Mouse (Mus musculus) hindbrain, embryonic 16.5 days (tissue): Measurements from ENCODE around the gene Cerk. TPM values are rescaled to one million over a fixed set of nuclear protein-coding genes. Genes with fewer than 3 reads are reported as not detected.

Experiments
- ATAC-seq: fragments of 200-750 bp; cut with Nextera tagmentation; 2 replicates; pipeline ENCODE4 v1.8.0; 2017; ENCODE audit warnings: moderate TSS enrichment, moderate library complexity
- H3K27ac ChIP-seq: fragments of 300-500 bp; sonication (generic); 2 replicates; pipeline ENCODE4 v1.5.1; 2014; ENCODE audit warnings: low read depth, mild to moderate bottlenecking, control low read depth, low read length, moderate library complexity
- H3K27me3 ChIP-seq: fragments of 300-500 bp; sonication (generic); replicated peaks from 2 replicates; pipeline ENCODE4 v1.6.1; 2014; ENCODE audit warnings: low read length; ENCODE audit not compliant: control insufficient read depth, insufficient read depth
- H3K36me3 ChIP-seq: fragments of 300-500 bp; sonication (generic); 2 replicates; pipeline ENCODE4 v1.6.1; 2014; ENCODE audit warnings: mild to moderate bottlenecking, low read length, moderate library complexity, mixed read lengths; ENCODE audit not compliant: control insufficient read depth, insufficient read depth
- H3K4me1 ChIP-seq: fragments of 300-500 bp; sonication (generic); 2 replicates; pipeline ENCODE4 v1.6.1; 2014; ENCODE audit warnings: low read depth, low read length; ENCODE audit not compliant: control insufficient read depth, insufficient read depth
- H3K4me2 ChIP-seq: fragments of 300-500 bp; sonication (generic); 2 replicates; pipeline ENCODE4 v1.6.1; 2014; ENCODE audit warnings: mild to moderate bottlenecking, low read length, control low read depth, moderate library complexity
- H3K4me3 ChIP-seq: fragments of 300-500 bp; sonication (generic); 2 replicates; pipeline ENCODE4 v1.5.1; 2014; ENCODE audit warnings: mild to moderate bottlenecking, low read length, control low read depth, moderate library complexity
- H3K9ac ChIP-seq: fragments of 300-500 bp; sonication (generic); 2 replicates; pipeline ENCODE4 v1.6.1; 2014; ENCODE audit warnings: low read depth, mild to moderate bottlenecking, control low read depth, low read length, moderate library complexity
- H3K9me3 ChIP-seq: fragments of 300-500 bp; sonication (generic); 2 replicates; pipeline ENCODE4 v1.6.1; 2014; ENCODE audit warnings: mild to moderate bottlenecking, low read length, moderate library complexity; ENCODE audit not compliant: control insufficient read depth
- WGBS: fragments of 180-500 bp; shearing (Covaris S2); extraction: QIAGEN DNeasy Blood & Tissue Kit; methylation state at CpG from one replicate; pipeline ENCODE4 v1.1.7; 2014; 5-methylcytosine and 5-hydroxymethylcytosine counted together
- polyA plus RNA-seq: library from polyadenylated mRNA; unstranded; fragments of >200 nt; fragmentation: Nextera tagmentation; extraction: Ambion mirVana; gene quantifications from 2 replicates; pipeline ENCODE4 v1.2.1, GENCODE M21; 2015

The Cerk gene
- polyA plus RNA-seq, 1 experiment from 2014 or later: 25.3 TPM

DNA sequence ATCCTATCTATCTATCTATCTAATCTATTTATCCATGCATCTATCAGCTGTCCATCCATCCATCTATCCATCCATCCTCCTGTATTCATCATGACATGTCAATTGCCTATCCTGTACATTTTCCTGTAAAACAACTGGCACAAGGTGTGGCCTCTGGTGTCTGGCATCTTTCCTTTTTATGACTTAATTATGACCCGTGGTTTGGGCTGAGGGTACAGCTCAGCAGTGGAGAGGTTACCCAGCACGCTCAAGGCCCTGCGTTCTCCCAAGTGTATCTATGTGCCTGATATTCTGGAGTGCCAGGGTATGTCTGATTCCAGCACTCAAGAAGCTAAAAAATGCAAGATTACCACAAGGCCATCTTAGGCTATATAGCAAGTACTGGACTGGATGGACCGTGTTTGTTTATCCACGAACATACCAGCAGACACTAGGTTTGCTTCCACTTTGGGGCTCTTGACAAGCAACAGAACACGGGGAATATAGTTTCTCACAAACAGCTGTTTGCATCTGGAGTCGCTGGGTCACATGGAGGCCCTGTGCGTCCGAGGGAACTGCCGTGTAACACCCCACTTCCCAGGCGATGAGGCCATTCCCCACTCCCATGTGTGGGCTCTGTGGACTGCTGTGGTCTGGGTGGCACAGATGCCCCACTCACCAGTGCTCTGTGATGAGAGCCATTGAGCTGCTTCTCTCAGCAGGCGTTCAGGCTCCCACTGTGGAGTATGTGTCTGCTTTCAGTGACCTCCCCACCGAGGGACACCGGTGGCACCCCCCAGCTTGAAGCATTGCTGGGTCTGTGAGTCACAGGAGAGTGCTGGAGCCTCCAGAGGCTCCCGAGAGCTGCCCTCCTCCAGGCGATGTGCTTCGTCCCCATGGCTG is 90.0 kb downstream of the Cerk start:
- no peak overlapping the region for H3K27ac ChIP-seq
- H3K27me3 ChIP-seq: no peaks in the 10 kb centered on the region
- H3K9me3 ChIP-seq: no peaks in the 10 kb centered on the region
- no peak overlapping the region for H3K4me2 ChIP-seq
- H3K4me1 ChIP-seq: no peaks in the 10 kb centered on the region; the same call in 1 of the 2 replicates
- H3K36me3 ChIP-seq: peaks cover 3% of the 10 kb centered on the region; the same call in 1 of the 2 replicates
- no peak overlapping the region for H3K9ac ChIP-seq
- H3K4me3 ChIP-seq: no peak overlapping the region
- ATAC-seq: no peak
- 91% methylated on average over 17 of the region's 17 CpGs for WGBS

DNA sequence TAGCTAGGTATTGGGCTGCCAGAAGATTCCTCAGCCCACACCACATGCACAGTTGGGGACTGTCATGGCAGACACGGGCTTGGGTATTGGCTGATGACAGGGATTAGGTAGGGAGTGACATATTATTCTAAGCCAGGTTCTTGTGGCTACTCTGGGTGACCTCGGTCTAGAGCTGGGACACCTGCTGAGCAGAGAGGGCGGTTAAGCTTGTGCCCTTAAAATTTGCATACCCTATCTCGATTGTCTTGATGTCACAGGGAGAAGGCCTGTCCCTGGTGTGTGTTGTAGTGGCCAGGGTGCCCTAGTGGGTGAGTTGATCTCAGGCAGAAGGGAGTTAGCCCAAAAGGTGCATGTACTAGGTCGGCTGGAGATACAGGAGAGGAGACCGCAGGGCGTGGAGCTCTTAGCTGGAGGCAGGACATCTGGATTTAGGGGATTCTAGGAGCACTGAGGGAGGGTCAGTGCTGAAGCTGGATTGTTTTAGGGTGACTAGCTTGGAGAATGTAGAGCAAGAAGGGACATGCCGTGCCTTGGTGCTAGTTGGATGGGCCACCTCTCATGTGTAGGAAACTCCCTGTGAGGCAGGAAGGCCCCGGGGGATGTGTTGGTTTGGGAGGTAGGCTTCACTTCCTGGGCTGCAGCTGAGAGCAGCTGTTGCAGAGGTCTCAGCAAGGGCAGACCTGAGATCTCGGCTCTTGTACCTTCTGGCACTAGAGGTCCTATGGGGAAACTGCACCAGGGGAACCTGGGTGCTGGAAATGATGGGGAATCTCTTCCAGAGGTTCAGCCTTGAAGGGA is 91.4 kb downstream of the Cerk start:
- no peak for ATAC-seq
- Histone ChIP-seq H3K27ac (no peak overlapping the region), H3K9ac (no peak overlapping the region), H3K36me3 (peaks cover 3% of the 10 kb centered on the region; the same call in 1 of the 2 replicates), H3K9me3 (no peaks in the 10 kb centered on the region), H3K4me3 (no peak overlapping the region), H3K4me1 (peaks cover 13% of the 10 kb centered on the region), H3K4me2 (no peak overlapping the region), H3K27me3 (no peaks in the 10 kb centered on the region)
- 86% methylated on average over 10 of the region's 10 CpGs for WGBS

DNA sequence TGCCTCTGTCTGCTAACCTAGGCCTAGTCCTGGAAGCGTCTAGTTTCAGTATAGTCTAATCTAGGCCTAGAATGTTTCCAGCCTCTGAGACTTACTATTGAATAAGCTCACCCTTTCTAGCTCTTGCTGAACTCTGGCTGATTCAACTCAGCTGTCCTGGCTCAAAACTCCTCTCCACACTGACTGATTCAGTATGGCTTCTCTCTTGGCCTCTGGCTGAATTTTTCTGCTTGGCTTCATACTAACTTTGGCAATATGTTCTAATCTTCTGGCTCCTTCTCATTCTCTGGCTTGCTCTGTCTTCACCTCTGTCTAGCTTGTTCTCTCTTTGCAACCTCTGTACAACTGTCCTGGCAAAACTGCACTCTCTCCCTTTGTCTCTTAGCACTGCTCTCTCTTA is 92.7 kb downstream of the Cerk start:
- Histone ChIP-seq H3K4me2 (no peak overlapping the region), H3K9me3 (no peaks in the 10 kb centered on the region), H3K4me3 (no peak overlapping the region), H3K36me3 (peaks cover 3% of the 10 kb centered on the region; the same call in 1 of the 2 replicates), H3K27ac (no peak overlapping the region), H3K9ac (no peak overlapping the region), H3K4me1 (peaks cover 19% of the 10 kb centered on the region), H3K27me3 (no peaks in the 10 kb centered on the region)
- 92% methylated on average over 1 of the region's 1 CpGs for WGBS
- no peak for ATAC-seq

DNA sequence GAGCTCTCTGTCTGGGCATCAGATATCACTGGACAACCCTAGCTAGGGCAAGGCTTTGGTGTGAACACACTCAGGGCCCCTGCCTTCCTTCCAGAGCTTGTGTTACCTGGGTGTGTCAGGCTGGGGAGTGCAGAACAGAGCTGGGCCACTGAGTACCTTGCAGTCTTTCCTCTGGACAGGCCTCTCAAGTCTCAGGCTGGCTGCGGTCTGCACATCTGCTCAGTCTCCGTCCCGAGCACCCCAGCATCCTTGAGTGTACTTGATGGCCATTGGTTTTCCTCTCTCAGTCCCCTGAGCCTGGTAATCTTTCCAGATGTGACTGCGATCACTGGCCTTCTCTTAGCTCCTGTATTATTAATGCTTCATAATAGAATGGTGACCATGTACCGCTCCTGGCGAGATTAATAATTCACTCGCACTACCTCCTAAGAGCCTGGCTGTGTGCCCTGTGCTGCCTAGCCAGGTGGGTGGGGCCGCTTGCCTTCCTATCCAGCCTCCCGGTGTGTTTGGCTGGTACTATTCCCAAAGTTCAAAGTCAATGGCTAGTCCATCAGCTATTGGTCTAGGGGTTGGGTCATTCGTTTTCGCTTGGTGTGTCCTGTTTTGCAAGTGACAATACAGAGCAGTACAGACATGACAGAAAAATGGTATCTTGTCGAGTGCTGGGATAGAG is 93.8 kb downstream of the Cerk start:
- WGBS: 78% methylated on average over 12 of the region's 12 CpGs
- H3K36me3 ChIP-seq: peaks cover 3% of the 10 kb centered on the region; the same call in 1 of the 2 replicates
- no peak for ATAC-seq
- H3K4me2 ChIP-seq: no peak overlapping the region
- H3K27me3 ChIP-seq: no peaks in the 10 kb centered on the region
- no peak overlapping the region for H3K4me3 ChIP-seq
- no peak overlapping the region for H3K9ac ChIP-seq
- peaks cover 30% of the 10 kb centered on the region for H3K4me1 ChIP-seq
- no peaks in the 10 kb centered on the region for H3K9me3 ChIP-seq
- H3K27ac ChIP-seq: no peak overlapping the region

DNA sequence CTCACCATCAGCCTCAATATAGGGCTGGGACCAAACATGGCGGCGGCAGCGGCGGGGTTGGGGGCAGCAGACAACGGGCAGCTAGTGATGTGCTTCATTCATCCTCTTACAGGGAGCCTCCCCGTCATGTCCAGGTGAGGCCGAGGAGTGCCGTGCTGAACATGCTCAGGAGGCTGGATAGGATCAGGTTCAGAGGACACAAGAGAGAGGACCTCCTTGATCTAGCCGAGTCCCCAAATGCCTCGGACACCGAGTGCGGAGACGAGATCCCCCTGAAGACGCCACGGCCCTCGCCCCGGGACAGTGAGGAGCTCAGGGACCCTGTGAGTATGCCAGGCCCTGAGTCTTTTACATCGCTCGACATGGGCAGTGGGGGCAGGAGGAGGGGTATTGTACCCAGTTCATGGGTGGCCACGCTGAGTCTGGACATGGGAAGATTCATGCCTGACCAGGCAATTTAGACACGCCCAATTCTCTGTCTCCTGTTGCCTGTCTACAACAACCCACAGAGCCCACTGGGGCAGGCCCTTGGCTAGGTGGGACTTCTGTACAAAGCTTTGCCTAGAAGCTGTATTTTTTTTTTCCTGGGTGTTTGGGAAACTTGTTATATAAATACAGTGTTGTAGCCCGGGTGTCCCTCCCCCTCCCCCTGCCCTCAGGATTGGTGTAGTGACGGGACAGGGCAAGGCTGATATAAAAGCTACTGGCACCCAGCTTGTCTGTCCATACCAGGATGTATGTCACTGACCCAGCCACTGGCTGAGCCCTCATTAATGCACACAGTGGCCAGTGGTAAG is 94.5 kb downstream of the Cerk start:
- Histone ChIP-seq H3K36me3 (peaks cover 3% of the 10 kb centered on the region; the same call in 1 of the 2 replicates), H3K4me3 (no peak overlapping the region), H3K9ac (no peak overlapping the region), H3K9me3 (no peaks in the 10 kb centered on the region), H3K4me1 (peaks cover 37% of the 10 kb centered on the region), H3K27ac (no peak overlapping the region), H3K4me2 (no peak overlapping the region), H3K27me3 (no peaks in the 10 kb centered on the region)
- ATAC-seq: no peak
- WGBS: 90% methylated on average over 23 of the region's 23 CpGs

DNA sequence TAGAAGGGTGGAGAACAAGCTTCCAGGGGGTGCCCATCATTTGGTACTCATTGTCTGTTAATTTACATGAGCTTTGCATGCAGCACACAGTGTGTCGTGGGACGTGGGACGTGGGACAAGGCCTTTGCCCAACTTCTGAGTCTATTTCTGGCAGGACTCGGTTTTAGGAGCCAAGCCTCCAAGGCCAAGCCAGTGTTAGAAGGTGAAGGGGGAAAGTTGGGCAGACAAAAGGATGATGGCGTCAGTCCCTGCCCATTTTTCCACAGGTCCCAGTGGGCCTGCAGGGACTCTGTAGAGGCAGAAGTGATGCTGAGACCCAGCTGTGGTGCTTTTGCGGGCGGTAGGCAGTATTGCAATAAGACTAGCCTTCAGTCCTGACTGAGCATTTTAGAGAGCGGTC is 95.4 kb downstream of the Cerk start:
- H3K36me3 ChIP-seq: peaks cover 3% of the 10 kb centered on the region; the same call in 1 of the 2 replicates
- ATAC-seq: no peak
- no peaks in the 10 kb centered on the region for H3K27me3 ChIP-seq
- no peak overlapping the region for H3K4me2 ChIP-seq
- no peak overlapping the region for H3K9ac ChIP-seq
- H3K4me1 ChIP-seq: peaks cover 44% of the 10 kb centered on the region
- no peak overlapping the region for H3K4me3 ChIP-seq
- WGBS: 80% methylated on average over 8 of the region's 8 CpGs
- H3K27ac ChIP-seq: peak overlapping the region; percentile 55
- no peaks in the 10 kb centered on the region for H3K9me3 ChIP-seq

DNA sequence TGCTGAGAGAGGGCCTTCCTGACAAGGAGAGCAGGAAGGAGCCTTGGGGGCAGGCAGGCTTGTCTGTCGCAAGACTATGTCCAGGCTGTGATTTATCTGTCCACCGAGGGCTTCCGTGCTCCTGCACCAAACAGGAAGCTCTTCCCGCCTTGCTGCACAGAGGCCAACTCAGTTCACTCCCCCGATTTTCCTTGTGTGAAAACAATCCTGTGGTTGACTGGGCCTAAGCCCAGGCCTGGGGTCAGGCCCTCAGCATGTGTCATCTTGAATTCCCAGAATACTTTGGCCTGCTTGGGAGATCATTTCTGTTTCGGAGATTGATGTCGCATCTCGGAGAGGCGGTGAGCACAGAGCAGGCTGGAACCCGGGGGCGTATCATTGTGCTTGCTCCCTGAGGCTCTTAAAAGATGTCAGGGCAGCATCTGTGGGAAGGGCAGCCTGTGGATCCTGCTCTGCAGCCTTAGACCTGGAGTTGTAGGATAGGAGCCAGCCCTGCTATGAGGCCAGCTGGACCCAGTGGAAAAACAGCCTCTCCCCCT is 95.9 kb downstream of the Cerk start:
- H3K27me3 ChIP-seq: no peaks in the 10 kb centered on the region
- ATAC-seq: no peak
- no peak overlapping the region; the same call in 1 of the 2 replicates for H3K9ac ChIP-seq
- H3K27ac ChIP-seq: peak overlapping the region; percentile 55
- H3K9me3 ChIP-seq: no peaks in the 10 kb centered on the region
- WGBS: 40% methylated on average over 11 of the region's 11 CpGs
- no peak overlapping the region for H3K4me3 ChIP-seq
- H3K4me2 ChIP-seq: no peak overlapping the region
- H3K4me1 ChIP-seq: peaks cover 50% of the 10 kb centered on the region
- peaks cover 3% of the 10 kb centered on the region; the same call in 1 of the 2 replicates for H3K36me3 ChIP-seq
